Mouse (Mus musculus): Measurements from ENCODE around the gene Gstp3.

The Gstp3 gene

DNA sequence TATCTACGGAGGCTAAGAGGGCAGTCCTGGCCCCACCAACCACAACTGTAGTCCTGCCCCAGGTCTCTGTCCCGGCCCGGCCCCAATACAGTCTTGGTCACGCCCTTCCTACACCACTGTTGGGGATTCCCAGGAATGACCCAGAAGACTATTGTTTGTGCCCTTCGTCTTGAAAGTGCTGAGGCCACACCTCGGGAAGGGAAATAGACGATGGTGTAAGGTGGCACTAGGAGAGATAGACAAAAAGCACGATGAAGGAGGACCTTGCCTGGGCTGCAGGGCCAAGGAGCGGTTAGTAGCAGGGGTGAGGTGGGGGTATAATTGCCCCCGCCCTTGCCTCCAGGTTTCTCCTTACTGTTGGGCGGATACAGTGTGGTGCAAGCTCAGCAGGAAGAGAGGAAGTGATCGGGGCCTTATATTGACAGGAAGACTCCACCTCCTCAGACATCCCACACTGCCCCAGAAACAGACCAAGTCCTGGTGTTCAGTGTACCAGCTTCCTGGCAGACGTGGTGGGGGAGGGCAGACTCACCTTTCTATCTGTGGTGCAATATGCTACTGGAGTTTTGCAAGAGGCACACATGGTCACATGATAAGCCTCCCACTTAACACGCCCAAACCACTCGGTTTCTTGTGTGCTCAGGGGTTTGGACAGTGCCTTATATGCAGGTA is at the start of gene Gstp3:
Gene Gstp3 (minus strand): TSS at position 501 of the 672 bp plus-strand sequence.
- DNase-seq, result no peak

DNA sequence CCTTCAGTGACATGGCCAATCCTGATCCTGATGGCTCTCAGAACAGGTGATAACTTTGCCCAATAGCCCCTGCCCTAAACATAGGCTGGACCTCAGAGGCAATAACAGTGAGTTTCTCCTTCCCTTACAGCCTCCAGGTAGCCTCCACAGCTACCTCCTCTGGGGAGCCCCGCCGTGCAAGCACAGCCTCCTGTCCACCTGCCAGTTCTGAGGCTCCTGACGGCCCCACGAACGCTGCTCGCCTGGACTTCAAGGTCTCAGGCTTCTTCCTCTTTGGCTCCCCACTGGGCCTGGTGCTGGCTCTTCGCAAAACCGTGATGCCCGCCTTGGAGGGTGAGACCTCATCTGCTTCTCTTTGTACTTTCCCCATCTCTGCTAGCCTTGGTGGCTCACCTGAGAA is 49.2 kb upstream of the Gstp3 start:
- no peak for DNase-seq

DNA sequence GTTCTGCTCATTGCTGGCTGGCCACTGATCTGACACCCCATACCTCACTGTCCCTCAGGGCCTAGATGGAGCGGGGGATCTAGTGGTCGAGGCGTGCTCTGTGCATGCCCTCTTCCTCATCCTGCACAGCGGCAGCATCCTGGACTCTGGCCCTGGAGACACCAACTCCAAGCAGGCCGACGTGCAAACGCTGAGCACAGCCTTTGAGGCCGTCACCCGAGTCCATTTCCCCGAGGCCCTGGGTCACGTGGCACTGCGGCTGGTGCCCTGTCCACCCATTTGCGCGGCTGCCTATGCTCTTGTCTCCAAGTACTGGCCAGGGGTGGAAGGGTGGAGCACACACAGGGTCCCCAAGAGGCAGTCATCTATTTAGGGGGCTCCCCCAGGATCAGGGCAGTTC is 47.3 kb upstream of the Gstp3 start:
- no peak for DNase-seq

DNA sequence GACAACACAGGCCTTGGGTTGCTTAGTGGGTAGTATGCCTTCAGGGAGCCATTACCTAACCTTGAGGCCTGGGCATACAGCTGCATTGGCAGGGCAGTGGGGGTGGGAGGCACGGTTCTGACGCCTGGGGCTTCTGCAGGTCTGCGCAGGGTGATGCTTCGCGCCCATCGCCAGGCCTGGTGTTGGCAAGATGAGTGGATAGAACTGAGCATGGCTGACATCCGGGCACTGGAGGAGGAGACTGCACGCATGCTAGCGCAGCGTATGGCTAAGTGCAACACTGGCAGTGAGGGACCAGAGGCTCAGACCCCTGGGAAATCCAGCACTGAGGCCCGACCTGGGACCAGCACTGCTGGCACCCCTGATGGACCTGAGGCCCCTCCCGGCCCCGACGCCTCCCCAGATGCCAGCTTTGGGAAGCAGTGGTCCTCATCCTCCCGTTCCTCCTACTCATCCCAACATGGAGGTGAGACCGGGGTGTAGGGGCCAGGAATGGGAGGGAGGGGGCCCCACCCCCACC is 45.4 kb upstream of the Gstp3 start:
- DNase-seq, result no peak

DNA sequence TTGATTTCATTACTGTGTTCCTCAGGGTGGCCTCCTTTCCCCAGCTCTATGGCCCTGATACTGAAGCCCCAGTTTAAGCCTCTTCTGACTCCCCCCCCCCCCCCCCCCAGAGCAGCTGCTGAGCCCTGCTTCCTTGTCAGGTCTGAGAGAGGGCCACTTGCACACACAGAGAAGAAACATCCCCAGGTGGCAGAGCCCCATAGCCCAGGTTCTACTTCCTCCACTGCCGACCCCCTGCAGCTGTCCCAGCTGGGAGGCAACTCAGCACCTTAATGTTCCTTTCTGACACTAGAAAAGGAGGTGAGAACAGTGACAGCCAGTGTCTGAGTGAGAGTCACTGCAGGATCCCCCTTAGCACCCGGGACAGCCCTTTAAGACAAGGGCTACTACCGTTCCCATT is 44.4 kb upstream of the Gstp3 start:
- no peak for DNase-seq

DNA sequence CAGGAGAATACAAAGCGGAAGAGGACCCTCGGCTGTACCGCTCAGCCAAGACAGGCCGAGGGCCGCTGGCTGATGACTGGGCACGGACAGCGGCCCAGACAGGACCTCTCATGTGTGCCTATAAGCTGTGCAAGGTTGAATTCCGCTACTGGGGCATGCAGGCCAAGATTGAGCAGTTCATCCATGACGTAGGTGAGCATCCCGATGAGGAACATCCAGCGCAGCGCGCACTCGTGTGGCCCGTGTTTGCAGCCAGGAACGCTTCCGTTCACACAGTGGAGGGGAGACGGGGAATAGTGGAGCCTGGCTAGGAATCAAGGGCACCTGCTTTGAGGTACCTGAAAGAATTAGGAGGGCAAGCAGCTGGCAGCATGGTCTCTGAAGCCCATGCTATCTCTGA is 43.9 kb upstream of the Gstp3 start:
- no peak for DNase-seq

- DNase-seq, result no peak
Measured at GRCm38 (mm10) chr19:4102626-4103025, 43.3 kb upstream of the Gstp3 start.

GRCm38 (mm10) chr19:4102049-4102448 is 42.7 kb upstream of the Gstp3 start:
- no peak for DNase-seq

GRCm38 (mm10) chr19:4101466-4101865 is 42.1 kb upstream of the Gstp3 start:
- DNase-seq, result no peak

GRCm38 (mm10) chr19:4100718-4101261 is 41.4 kb upstream of the Gstp3 start:
- no peak for DNase-seq

DNA sequence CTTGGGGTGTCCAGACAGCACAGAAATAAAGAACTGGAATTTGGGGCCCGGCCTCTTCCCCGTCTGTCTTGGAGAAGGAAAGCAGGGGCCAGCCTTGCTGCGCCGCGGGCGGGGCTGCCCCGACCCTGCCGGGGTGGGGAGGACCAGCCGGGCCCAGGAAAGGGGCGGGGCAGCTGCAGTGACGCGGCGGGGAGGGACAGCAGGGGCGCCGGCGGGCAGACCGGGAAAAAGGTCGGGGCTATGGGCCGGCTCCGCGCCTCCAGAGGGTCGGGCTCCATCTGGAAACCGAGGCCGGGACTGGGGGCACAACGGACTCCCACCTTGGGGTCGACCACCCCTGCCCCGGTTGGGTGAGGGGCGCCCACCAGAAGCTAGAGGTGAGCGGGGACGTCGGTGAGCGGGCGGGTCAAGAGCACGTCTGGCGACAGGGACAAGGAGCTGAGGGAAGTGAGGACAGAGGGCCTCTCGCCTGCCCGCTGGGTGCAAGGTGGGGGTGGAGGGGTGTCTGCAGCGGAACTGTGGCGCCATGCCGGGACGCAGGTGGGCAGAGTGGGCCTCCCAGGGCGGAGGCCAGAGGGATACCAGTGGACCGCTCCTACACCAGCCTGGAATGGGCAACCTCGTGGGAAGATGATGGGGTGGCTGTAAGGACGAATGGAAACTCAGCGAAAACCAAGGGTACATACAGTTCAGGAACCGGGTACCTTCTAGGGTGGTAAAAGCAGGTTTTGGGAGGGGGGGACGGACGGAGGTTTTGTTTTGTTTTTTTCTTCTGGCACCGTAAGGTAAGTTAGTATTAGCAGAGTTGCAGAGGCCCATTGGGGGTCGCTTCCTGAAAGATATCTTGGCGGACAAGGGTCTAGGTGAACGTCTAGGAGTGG is 40.7 kb upstream of the Gstp3 start, which contains the start of gene Pitpnm1:
Gene Pitpnm1 (plus strand): TSS at position 162 of the 881 bp plus-strand sequence.
- peak; percentile 71 for DNase-seq

GRCm38 (mm10) chr19:4099056-4099455 is 39.7 kb upstream of the Gstp3 start:
- peak; percentile 97 for DNase-seq

DNA sequence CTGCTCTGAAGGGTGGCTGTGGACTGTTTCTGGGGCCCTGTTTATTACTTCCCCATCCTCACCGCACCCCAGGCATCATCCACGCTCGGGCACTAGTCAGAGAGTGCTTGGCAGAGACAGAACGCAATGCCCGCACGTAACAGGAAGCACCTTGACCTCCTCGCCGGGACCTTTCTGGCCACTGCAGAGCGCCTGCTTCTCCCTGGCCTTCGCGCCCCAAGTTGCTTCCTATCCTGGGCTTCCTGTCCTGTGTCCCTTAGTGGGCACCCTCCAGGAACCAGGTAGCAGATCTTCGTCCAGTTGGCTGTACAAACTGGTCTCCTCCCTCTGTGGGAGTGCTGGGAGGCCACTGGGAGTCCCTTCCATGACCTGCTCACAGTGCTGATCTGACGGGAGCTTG is 39.1 kb upstream of the Gstp3 start:
- no peak for DNase-seq

- DNase-seq, result peak; percentile 93
Measured at GRCm38 (mm10) chr19:4097441-4097825, 38.1 kb upstream of the Gstp3 start.

- peak; percentile 100 for DNase-seq
Measured at GRCm38 (mm10) chr19:4096642-4097440, 37.5 kb upstream of the Gstp3 start, which contains the start of gene Cdk2ap2. TSS of gene Cdk2ap2 (plus strand) at chr19:4097182.

GRCm38 (mm10) chr19:4095802-4096201 is 36.4 kb upstream of the Gstp3 start:
- no peak for DNase-seq

GRCm38 (mm10) chr19:4094774-4095303 is 35.5 kb upstream of the Gstp3 start:
- DNase-seq, result no peak

GRCm38 (mm10) chr19:4094348-4094747 is 35.0 kb upstream of the Gstp3 start:
- DNase-seq, result no peak

DNA sequence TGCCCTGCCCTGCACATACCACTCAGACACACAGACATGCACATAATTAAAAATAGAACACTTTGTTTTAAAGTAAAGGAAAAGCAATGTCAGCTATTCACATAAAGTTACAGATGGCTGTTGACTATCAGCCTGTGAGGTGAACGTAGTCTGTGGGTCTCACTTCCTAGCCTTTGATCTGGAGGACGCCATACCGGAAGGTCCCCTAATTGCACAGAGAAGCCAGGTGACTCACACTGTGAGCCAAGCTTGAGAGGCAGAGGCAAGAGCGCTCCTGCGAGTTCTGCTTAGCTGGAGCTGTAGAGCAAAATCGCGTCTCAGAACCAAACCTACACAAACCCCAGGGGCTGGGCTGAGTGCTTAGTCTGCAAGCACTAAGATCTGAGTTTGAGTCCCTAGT is 34.4 kb upstream of the Gstp3 start:
- DNase-seq, result no peak

- DNase-seq, result no peak
Measured at GRCm38 (mm10) chr19:4092750-4093149, 33.4 kb upstream of the Gstp3 start.

DNA sequence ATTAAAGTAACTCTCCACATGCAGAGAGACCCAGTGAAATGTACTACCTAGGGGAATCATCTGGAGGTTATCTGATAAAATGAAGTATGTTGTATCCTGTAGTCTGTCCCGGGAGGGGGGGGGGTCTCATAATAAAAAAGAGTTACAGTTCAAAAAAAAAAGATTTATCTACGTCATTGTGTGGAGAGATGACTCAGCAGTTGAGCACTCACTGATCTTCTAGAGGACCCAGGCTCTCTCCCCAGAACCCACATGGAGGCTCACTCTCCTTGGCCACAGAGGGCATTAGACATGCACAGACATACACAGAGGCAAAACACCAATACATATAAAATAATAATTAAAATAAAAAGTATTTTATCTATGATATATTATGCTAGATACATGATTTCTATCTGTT is 32.0 kb upstream of the Gstp3 start:
- DNase-seq, result no peak

GRCm38 (mm10) chr19:4090446-4090845 is 31.1 kb upstream of the Gstp3 start:
- no peak for DNase-seq

All from kidney, adult 9 months (tissue).